Mouse (Mus musculus): ENCODE measurements around the gene Faap20.

The Faap20 gene

GRCm38 (mm10) chr4:155283585-155283984 is 34.0 kb downstream of the Faap20 start:
- DNase-seq (ENCODE audit: low read depth, low spot score) = no peak

- DNase-seq (ENCODE audit: low read depth, low spot score) = no peak
Measured at GRCm38 (mm10) chr4:155284521-155285379, 35.1 kb downstream of the Faap20 start.

- DNase-seq (ENCODE audit: low read depth, low spot score) = no peak
Measured at GRCm38 (mm10) chr4:155286090-155286489, 36.5 kb downstream of the Faap20 start.

GRCm38 (mm10) chr4:155287713-155288112 is 38.1 kb downstream of the Faap20 start:
- DNase-seq (ENCODE audit: low read depth, low spot score) = no peak

- DNase-seq (ENCODE audit: low read depth, low spot score) = no peak
Measured at GRCm38 (mm10) chr4:155288586-155288985, 39.0 kb downstream of the Faap20 start.

GRCm38 (mm10) chr4:155290045-155290444 is 40.4 kb downstream of the Faap20 start:
- DNase-seq (ENCODE audit: low read depth, low spot score) = no peak

GRCm38 (mm10) chr4:155292863-155293262 is 43.3 kb downstream of the Faap20 start:
- DNase-seq (ENCODE audit: low read depth, low spot score) = no peak

GRCm38 (mm10) chr4:155294381-155294780 is 44.8 kb downstream of the Faap20 start:
- no peak for DNase-seq (ENCODE audit: low read depth, low spot score)

GRCm38 (mm10) chr4:155295026-155295590 is 45.5 kb downstream of the Faap20 start:
- DNase-seq (ENCODE audit: low read depth, low spot score) = no peak

- DNase-seq (ENCODE audit: low read depth, low spot score) = no peak
Measured at GRCm38 (mm10) chr4:155295996-155296395, 46.4 kb downstream of the Faap20 start.

- no peak for DNase-seq (ENCODE audit: low read depth, low spot score)
Measured at GRCm38 (mm10) chr4:155297057-155297456, 47.5 kb downstream of the Faap20 start.

GRCm38 (mm10) chr4:155298826-155299225 is 49.2 kb downstream of the Faap20 start:
- DNase-seq (ENCODE audit: low read depth, low spot score) = no peak

- DNase-seq (ENCODE audit: low read depth, low spot score) = no peak
Measured at GRCm38 (mm10) chr4:155300421-155301097, 51.0 kb downstream of the Faap20 start.

- no peak for DNase-seq (ENCODE audit: low read depth, low spot score)
Measured at GRCm38 (mm10) chr4:155301098-155301447, 51.5 kb downstream of the Faap20 start.

GRCm38 (mm10) chr4:155301965-155302364 is 52.4 kb downstream of the Faap20 start:
- DNase-seq (ENCODE audit: low read depth, low spot score) = no peak

- no peak for DNase-seq (ENCODE audit: low read depth, low spot score)
Measured at GRCm38 (mm10) chr4:155304508-155305096, 55.0 kb downstream of the Faap20 start.

- peak; percentile 20 for DNase-seq (ENCODE audit: low read depth, low spot score)
Measured at GRCm38 (mm10) chr4:155305531-155306031, 56.0 kb downstream of the Faap20 start.

Data from CD4-positive helper T cell, adult 2 months (primary cell).